Mouse (Mus musculus) CH12.LX (cell line): Measurements from ENCODE around the gene Arhgef17. TPM values are rescaled to one million over a fixed set of nuclear protein-coding genes. Genes with fewer than 3 reads are reported as not detected.

Source experiments
- DNase-seq: peaks from one replicate; pipeline ENCODE4 v3.0.0-alpha.2; 2013; ENCODE audit errors: extremely low read depth
- H3K27ac ChIP-seq: 2 replicates; pipeline ENCODE4 v1.5.1; 2012; ENCODE audit warnings: low read depth, mild to moderate bottlenecking, control low read depth, moderate library complexity; ENCODE audit not compliant: insufficient read depth
- H3K27me3 ChIP-seq: replicated peaks from 2 replicates; pipeline ENCODE3; 2012; ENCODE audit warnings: inconsistent platforms
- H3K36me3 ChIP-seq, 2 experiments: replicated peaks in 1 of 2; 2 replicates each; pipeline versions ENCODE3 to v1.6.1; 2012; ENCODE audit warnings: inconsistent platforms in 1 of 2, low read length in 1 of 2, mild to moderate bottlenecking in 1 of 2, mixed read lengths in 1 of 2, moderate library complexity in 1 of 2; ENCODE audit not compliant: control insufficient read depth in 1 of 2, insufficient read depth in 1 of 2
- H3K4me1 ChIP-seq, 2 experiments: 2 replicates each; pipeline ENCODE4 v1.6.1; 2012; ENCODE audit warnings: inconsistent platforms in 1 of 2, moderate library complexity in 1 of 2; ENCODE audit not compliant: insufficient read depth in 2 of 2, control insufficient read depth in 1 of 2
- H3K4me2 ChIP-seq: 2 replicates; pipeline ENCODE4 v1.6.1; 2012; ENCODE audit warnings: low read depth, mild to moderate bottlenecking, control low read depth; ENCODE audit not compliant: poor library complexity, insufficient read depth, severe bottlenecking
- H3K4me3 ChIP-seq, 3 experiments: fragments of 150-350 bp in 1 of 3; sonication (generic) in 1 of 3; replicated peaks in 1 of 3; 2 replicates each; pipeline versions ENCODE3 to v1.5.1; 2011 to 2012; ENCODE audit warnings: low read depth in 2 of 3, low read length in 2 of 3, mild to moderate bottlenecking in 2 of 3, moderate library complexity in 2 of 3, control low read depth in 1 of 3, improper control_type of control experiment in 1 of 3, inconsistent platforms in 1 of 3, mixed read lengths in 1 of 3; ENCODE audit not compliant: poor library complexity in 1 of 3
- H3K79me2 ChIP-seq: replicated peaks from 2 replicates; pipeline ENCODE4 v1.6.1; 2012; ENCODE audit warnings: mild to moderate bottlenecking, moderate library complexity; ENCODE audit not compliant: control insufficient read depth, poor library complexity, insufficient read depth, severe bottlenecking; ENCODE audit errors: extremely low read depth
- H3K9ac ChIP-seq: 2 replicates; pipeline ENCODE4 v1.6.1; 2012; ENCODE audit warnings: low read depth, mild to moderate bottlenecking, control low read depth, moderate library complexity; ENCODE audit not compliant: insufficient read depth
- H3K9me3 ChIP-seq: replicated peaks from 2 replicates; pipeline ENCODE3; 2012; ENCODE audit warnings: low read length, inconsistent platforms, mixed read lengths
- BHLHE40 ChIP-seq: IDR thresholded peaks from 2 replicates; pipeline ENCODE4 v1.6.1; 2011; ENCODE audit warnings: mild to moderate bottlenecking, low read depth, low read length, improper control_type of control experiment
- CHD1 ChIP-seq: IDR thresholded peaks from 2 replicates; pipeline ENCODE4 v1.6.1; 2012; ENCODE audit warnings: low read depth, low read length, improper control_type of control experiment, inconsistent platforms
- CTCF ChIP-seq, 2 experiments: IDR thresholded peaks in 1 of 2; conservative IDR thresholded peaks in 1 of 2; 2 replicates each; pipeline ENCODE4 v1.5.1; 2011 to 2012; ENCODE audit warnings: low read depth in 2 of 2, low read length in 2 of 2, improper control_type of control experiment in 1 of 2, inconsistent platforms in 1 of 2, mild to moderate bottlenecking in 1 of 2, moderate library complexity in 1 of 2
- EP300 ChIP-seq: IDR thresholded peaks from 2 replicates; pipeline ENCODE4 v1.6.1; 2011; ENCODE audit warnings: low read length, improper control_type of control experiment
- ETS1 ChIP-seq: conservative IDR thresholded peaks from 2 replicates; pipeline ENCODE4 v1.6.1; 2012; ENCODE audit warnings: low read depth, mild to moderate bottlenecking, inconsistent platforms, low read length, improper control_type of control experiment, moderate library complexity
- GABPA ChIP-seq: IDR thresholded peaks from 2 replicates; pipeline ENCODE4 v1.6.1; 2012; ENCODE audit warnings: low read depth, low read length, improper control_type of control experiment, inconsistent platforms; ENCODE audit not compliant: insufficient replicate concordance
- HCFC1 ChIP-seq: IDR thresholded peaks from 2 replicates; pipeline ENCODE4 v1.6.1; 2012; ENCODE audit warnings: low read depth, mild to moderate bottlenecking, inconsistent platforms, low read length, improper control_type of control experiment
- KAT2A ChIP-seq: IDR thresholded peaks from 2 replicates; pipeline ENCODE4 v1.6.1; 2012; ENCODE audit warnings: low read length, improper control_type of control experiment, inconsistent platforms; ENCODE audit not compliant: insufficient replicate concordance
- MAFK ChIP-seq: IDR thresholded peaks from 2 replicates; pipeline ENCODE4 v1.6.1; 2011; ENCODE audit warnings: low read length, improper control_type of control experiment; ENCODE audit not compliant: insufficient replicate concordance
- MAX ChIP-seq: IDR thresholded peaks from 2 replicates; pipeline ENCODE4 v1.6.1; 2011; ENCODE audit warnings: low read length, improper control_type of control experiment
- MEF2A ChIP-seq: IDR thresholded peaks from 2 replicates; pipeline ENCODE4 v1.6.1; 2014; ENCODE audit warnings: low read depth, mild to moderate bottlenecking, inconsistent platforms, low read length, improper control_type of control experiment, borderline replicate concordance
- MXI1 ChIP-seq: IDR thresholded peaks from 2 replicates; pipeline ENCODE4 v1.6.1; 2011; ENCODE audit warnings: mild to moderate bottlenecking, low read depth, low read length, improper control_type of control experiment
- MYC ChIP-seq: IDR thresholded peaks from 2 replicates; pipeline ENCODE4 v1.6.1; 2011; ENCODE audit warnings: low read depth, mild to moderate bottlenecking, improper control_type of control experiment, low read length
- NRF1 ChIP-seq: IDR thresholded peaks from 2 replicates; pipeline ENCODE4 v1.6.1; 2014; ENCODE audit warnings: low read depth, mild to moderate bottlenecking, inconsistent platforms, low read length, improper control_type of control experiment, moderate library complexity
- PAX5 ChIP-seq: IDR thresholded peaks from 2 replicates; pipeline ENCODE4 v1.6.1; 2012; ENCODE audit warnings: low read length, inconsistent platforms, mixed read lengths
- POLR2AphosphoS2 ChIP-seq: IDR thresholded peaks from 2 replicates; pipeline ENCODE4 v1.6.1; 2011; ENCODE audit warnings: low read depth, low read length, improper control_type of control experiment
- RCOR1 ChIP-seq: conservative IDR thresholded peaks from 2 replicates; pipeline ENCODE4 v1.6.1; 2012; ENCODE audit warnings: low read depth, mild to moderate bottlenecking, inconsistent platforms, low read length, improper control_type of control experiment
- SIN3A ChIP-seq: IDR thresholded peaks from 2 replicates; pipeline ENCODE4 v1.6.1; 2012; ENCODE audit warnings: low read length, improper control_type of control experiment, inconsistent platforms
- TCF12 ChIP-seq: IDR thresholded peaks from 2 replicates; pipeline ENCODE4 v1.6.1; 2014; ENCODE audit warnings: low read depth, mild to moderate bottlenecking, inconsistent platforms, low read length, improper control_type of control experiment
- USF1 ChIP-seq: IDR thresholded peaks from 2 replicates; pipeline ENCODE4 v1.6.1; 2014; ENCODE audit warnings: low read depth, mild to moderate bottlenecking, inconsistent platforms, low read length, improper control_type of control experiment
- ZC3H11A ChIP-seq: IDR thresholded peaks from 2 replicates; pipeline ENCODE4 v1.6.1; 2012; ENCODE audit warnings: low read depth, mild to moderate bottlenecking, inconsistent platforms, low read length, improper control_type of control experiment
- ZKSCAN1 ChIP-seq: IDR thresholded peaks from 2 replicates; pipeline ENCODE4 v1.6.1; 2012; ENCODE audit warnings: low read depth, inconsistent platforms, low read length, improper control_type of control experiment, borderline replicate concordance
- ZMIZ1 ChIP-seq: IDR thresholded peaks from 2 replicates; pipeline ENCODE4 v1.6.1; 2012; ENCODE audit warnings: low read depth, mild to moderate bottlenecking, inconsistent platforms, low read length, improper control_type of control experiment
- ZNF384 ChIP-seq: IDR thresholded peaks from 2 replicates; pipeline ENCODE4 v1.6.1; 2012; ENCODE audit warnings: low read depth, low read length, improper control_type of control experiment, inconsistent platforms
- dilution Hi-C: fragments of 300-500 bp; cut with MboI; formaldehyde crosslinking; loops from 2 replicates; pipeline ENCODE4 v1.14.3; 2020; ENCODE audit warnings: low sequenced_read_pairs; ENCODE audit not compliant: extremely low pct_unique_long_range_greater_than_20kb, extremely low pct_ligation_motif_present
- in situ Hi-C: fragments of 300-500 bp; cut with MboI; formaldehyde crosslinking; loops from 3 replicates; pipeline ENCODE4 v1.14.3; 2019; ENCODE audit warnings: low sequenced_read_pairs, low pct_ligation_motif_present, low pct_unique_long_range_greater_than_20kb, mixed read lengths
- polyA plus RNA-seq: library from polyadenylated mRNA; unstranded; fragments of >175 nt; gene quantifications from 2 replicates; pipeline ENCODE4 v1.2.1, GENCODE M21; 2012; ENCODE audit warnings: low read depth; ENCODE audit not compliant: insufficient read length
- total RNA-seq, 2 experiments: library from RNA; depleted of rRNA; stranded (reverse); fragments of 300-350 nt in 1 of 2; fragments of >200 nt in 1 of 2; gene quantifications; 2 replicates each; pipeline ENCODE4 v1.2.3; 2012 to 2014

Arhgef17 gene
- total RNA-seq (2012; rRNA removed), result 4.6 and 6.7 TPM in 2 replicates
- total RNA-seq (2014; rRNA removed), result 2.3 and 2.6 TPM in 2 replicates
- polyA plus RNA-seq, result 5.2 and 5.6 TPM in 2 replicates

DNA sequence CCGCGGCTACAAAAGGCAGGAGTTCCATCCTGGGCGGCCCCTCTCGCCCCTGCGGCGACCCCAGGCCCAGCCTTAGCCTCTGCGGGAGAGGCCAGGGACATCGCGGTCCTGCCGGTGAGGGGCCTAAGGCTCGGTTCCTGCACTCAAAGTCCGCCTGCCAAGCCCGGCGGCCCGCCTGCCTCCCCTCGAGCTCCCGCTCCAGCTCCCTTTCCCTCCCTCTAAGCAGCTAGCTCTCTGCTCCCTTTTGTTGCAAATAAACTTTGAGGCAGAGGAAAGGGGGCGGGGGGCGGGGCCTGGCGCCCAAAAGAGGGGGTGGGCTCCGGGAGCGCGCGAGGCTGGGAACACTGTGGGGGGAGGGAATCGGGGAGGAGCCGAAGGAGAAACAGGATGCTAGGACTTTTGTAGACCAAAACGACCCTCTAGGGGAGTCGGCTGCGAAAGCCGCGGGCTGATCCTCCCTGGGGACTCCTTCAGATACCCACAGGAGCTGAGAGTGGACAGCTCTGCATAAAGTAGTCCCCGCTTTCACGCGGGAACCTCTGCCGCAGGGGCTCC lies at the start of gene Arhgef17:
Gene Arhgef17 (minus strand): TSS at position 182 of the 555 bp plus-strand sequence.
- Histone ChIP-seq H3K36me3 (no peaks in the 10 kb centered on the region), H3K4me3 (peak within 1 kb of the TSS; percentile 38 to 39 (median 38)), H3K9me3 (peaks cover 28% of the 10 kb centered on the region), H3K4me2 (peak within 1 kb of the TSS; percentile 8; the same call in 1 of the 2 replicates), H3K27ac (no peak within 1 kb of the TSS), H3K79me2 (no peaks in the 10 kb centered on the region), H3K9ac (no peak within 1 kb of the TSS)
- in situ Hi-C loops, result no loop called here
- dilution Hi-C loops, result no loop called here
- no peak for TF ChIP-seq TCF12
- no peak for TF ChIP-seq NRF1
- no peak for TF ChIP-seq ZNF384
- TF ChIP-seq, all 38 proteins: peak for 0
- DNase-seq, result no peak
- Histone ChIP-seq H3K27me3 (peaks cover 24% of the 10 kb centered on the region), H3K4me1 (peaks cover 0 to 7% of the 10 kb centered on the region in 2 experiments; a peak in 2 of 4 replicates)

DNA sequence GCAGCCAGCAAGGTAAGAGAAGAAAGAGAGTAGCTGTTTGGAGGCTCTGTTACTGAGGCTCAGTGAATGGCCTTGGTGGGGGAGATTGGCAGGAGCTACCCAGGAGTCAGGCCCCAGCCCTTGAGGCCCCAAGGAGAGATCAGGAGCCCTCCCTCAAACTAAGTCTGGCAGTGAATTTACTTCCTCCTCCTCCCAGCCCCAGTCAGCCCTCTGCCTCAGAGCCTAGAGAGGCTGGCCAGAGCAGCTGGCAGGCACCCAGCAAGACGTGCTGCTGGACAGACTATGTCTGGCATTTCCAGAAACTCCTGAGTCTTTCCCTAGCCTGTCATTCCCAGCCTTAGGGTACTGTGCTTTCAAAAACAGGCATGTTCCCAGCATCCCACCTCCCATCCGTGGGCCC lies 47.3 kb upstream of the Arhgef17 start:
- H3K9ac ChIP-seq, result no peak overlapping the region
- dilution Hi-C loops, result no loop called here
- H3K27me3 ChIP-seq, result no peaks in the 10 kb centered on the region
- H3K4me1 ChIP-seq, result peaks cover 0 to 7% of the 10 kb centered on the region in 2 experiments; a peak in 3 of 4 replicates
- H3K4me3 ChIP-seq, result no peak overlapping the region
- no peak for DNase-seq
- H3K36me3 ChIP-seq, result no peaks in the 10 kb centered on the region
- no peaks in the 10 kb centered on the region for H3K79me2 ChIP-seq
- in situ Hi-C loops, result loop anchor here (10.0 kb wide), 1 partner anchor 396 kb away; no protein-coding TSS in a partner anchor
- TF ChIP-seq ZMIZ1, result no peak
- no peak for TF ChIP-seq EP300
- TF ChIP-seq MAX, result no peak
- no peak for TF ChIP-seq HCFC1
- TF ChIP-seq SIN3A, result no peak
- TF ChIP-seq ZKSCAN1, result no peak
- H3K4me2 ChIP-seq, result no peak overlapping the region
- no peak overlapping the region for H3K27ac ChIP-seq
- H3K9me3 ChIP-seq, result no peaks in the 10 kb centered on the region

DNA sequence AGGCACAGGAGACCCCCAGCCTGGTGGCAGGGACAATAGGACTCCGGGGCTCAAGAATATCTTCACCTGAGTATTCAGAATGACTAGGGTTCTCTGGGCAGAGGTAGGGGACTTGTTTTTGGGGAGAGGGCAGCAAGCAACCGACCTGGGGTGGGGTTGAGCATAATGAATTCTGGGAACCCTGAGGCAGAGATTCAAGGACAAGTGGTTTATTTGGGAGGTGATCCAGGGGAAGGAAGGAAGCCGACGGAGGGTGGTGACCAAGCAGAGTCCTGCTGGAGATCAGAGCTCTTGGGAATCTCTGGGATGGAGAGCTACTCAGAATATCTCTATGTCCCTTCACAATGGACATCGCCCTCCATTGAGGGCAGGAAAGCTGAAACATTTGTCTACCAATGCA lies 46.3 kb upstream of the Arhgef17 start:
- H3K4me3 ChIP-seq, result no peak overlapping the region
- in situ Hi-C loops, result loop anchor here (10.0 kb wide), 1 partner anchor 397 kb away; no protein-coding TSS in a partner anchor
- no peak for DNase-seq
- H3K27me3 ChIP-seq, result no peaks in the 10 kb centered on the region
- TF ChIP-seq CTCF (conservative IDR thresholded peaks at IDR 0.05 in 1 of 2, IDR thresholded peaks at IDR 0.05 in 1 of 2; ENCODE audit: low read depth in 2 of 2, low read length in 2 of 2) (no peak), KAT2A (no peak), ETS1 (no peak), NRF1 (no peak), MYC (no peak), ZC3H11A (no peak), BHLHE40 (no peak), MXI1 (no peak), GABPA (no peak), MEF2A (no peak), MAFK (no peak), RCOR1 (no peak), POLR2AphosphoS2 (no peak), CHD1 (no peak), PAX5 (no peak), ZNF384 (no peak), HCFC1 (no peak), ZMIZ1 (no peak), USF1 (no peak), EP300 (no peak)
- TF ChIP-seq, all 38 proteins: peak for 0
- no peaks in the 10 kb centered on the region for H3K9me3 ChIP-seq
- dilution Hi-C loops, result no loop called here
- H3K4me2 ChIP-seq, result no peak overlapping the region
- no peaks in the 10 kb centered on the region for H3K79me2 ChIP-seq
- no peak overlapping the region for H3K27ac ChIP-seq
- H3K36me3 ChIP-seq, result no peaks in the 10 kb centered on the region
- H3K9ac ChIP-seq, result no peak overlapping the region
- H3K4me1 ChIP-seq, result peaks cover 0 to 7% of the 10 kb centered on the region in 2 experiments; a peak in 3 of 4 replicates
